1 mouse cellular context compared by ENCODE assay signal in genomic region chr6:47593590-47593989, GRCm38 (mm10).
TF ChIP-seq lines count a peak whose summit lies in the region.

No protein-coding gene starts in this region.

TF ChIP-seq in MEL, 35 proteins besides CTCF, POLR2A, EP300 and RAD21 (continued from another document):
- no peak for TF ChIP-seq TCF12 (IDR thresholded peaks at IDR 0.05; ENCODE audit: low read depth, low read length)
